Mouse (Mus musculus) adrenal gland, postnatal 36 days (tissue): Measurements from ENCODE around the gene Trmt112. TPM values are rescaled to one million over a fixed set of nuclear protein-coding genes. Genes with fewer than 3 reads are reported as not detected.

Experiments
- DNase-seq, 2 experiments: peaks; one replicate each; pipeline ENCODE4 v3.0.0; 2021; ENCODE audit warnings: mixed read lengths in 1 of 2
- total RNA-seq, 2 experiments: library from RNA; stranded (reverse); gene quantifications; 2 replicates each; pipeline ENCODE4 v1.2.3; 2021

Trmt112 gene
- total RNA-seq, 2 experiments from 2014 or later, result 93.1 to 116 TPM

DNA sequence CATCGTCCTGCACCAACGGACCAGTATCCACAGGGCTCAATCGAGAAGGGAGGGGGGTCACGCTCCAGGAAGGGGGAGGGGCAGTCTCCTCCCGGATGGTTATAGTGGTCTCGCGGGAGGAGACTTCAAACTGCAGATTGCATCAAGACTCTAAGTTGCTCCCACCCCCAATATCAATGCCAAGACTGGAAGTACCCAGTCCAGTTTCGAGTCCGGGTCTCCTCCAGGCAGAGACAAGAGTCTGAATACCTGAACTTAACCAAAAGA lies 15.7 kb downstream of the Trmt112 start, which contains the start of gene Catsperz:
Gene Catsperz (minus strand): TSS at position 74 of the 267 bp plus-strand sequence.
- DNase-seq, result no peak

DNA sequence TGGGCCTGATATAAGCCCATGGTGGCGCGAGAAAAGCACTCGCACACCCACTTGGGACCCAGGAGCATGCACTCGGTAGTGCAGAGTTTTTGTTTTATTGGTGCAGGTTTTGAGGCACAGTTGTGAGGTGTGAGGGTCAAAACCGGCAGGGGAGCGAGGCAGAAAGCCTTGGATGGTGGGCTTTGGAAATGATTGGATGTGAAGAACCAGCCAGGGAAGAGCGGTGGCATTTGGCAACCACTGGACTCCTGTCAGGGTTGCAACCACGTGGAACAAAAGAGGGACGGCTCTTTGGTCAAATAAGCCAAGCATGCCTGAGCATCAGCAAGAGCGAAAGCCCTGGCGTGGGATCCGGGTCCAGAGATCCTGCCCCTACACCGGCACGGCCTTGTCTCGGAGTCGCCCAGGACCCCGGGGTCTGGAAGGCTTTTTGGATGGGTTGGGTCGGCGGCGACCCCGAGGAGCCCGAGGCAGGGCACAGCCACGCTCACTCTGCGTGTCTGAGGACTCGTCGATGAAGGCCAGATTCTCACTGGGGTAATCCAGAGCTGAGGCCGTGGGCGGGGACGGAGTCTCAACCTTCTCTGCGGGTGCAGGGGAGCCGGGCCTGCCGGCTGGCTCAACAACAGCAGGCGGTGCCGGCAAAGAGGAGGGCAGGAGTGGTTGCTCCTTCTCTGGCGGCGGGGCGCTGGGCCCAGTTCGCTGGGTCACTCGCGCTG lies 16.3 kb downstream of the Trmt112 start:
- DNase-seq, result no peak

DNA sequence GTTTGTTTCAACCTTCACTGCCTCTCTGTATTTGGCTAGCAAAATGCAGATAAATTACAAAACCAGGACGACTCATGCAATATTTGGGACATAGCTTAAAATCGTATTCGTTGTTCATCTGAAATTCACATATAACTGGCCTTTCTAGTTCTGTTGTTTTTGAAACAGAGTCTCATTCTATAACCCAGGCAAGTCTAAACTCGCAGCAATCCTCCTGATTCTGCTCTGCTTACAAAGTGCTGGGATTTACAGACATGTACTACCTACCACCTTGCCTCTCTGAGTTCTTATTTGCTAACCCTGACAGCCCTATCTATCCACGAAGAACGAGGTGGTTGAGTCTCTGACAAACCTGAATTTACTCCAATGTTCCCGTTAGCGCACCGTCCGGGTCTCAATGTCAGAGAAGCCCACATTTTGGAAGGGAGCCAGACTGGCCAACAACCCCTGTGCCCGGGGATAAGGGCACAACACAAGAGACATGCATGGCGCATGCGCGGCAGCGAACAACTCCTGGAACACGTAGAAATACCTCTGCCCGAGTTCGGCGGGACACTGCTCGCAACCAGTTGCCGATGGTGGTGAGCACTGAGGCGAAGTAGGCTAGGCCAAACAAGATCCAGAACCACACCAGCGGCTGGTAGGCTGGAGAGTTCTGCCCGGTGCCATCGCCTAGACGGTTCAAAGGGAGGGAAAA lies 17.2 kb downstream of the Trmt112 start:
- DNase-seq, result peak; percentile 38 to 55

DNA sequence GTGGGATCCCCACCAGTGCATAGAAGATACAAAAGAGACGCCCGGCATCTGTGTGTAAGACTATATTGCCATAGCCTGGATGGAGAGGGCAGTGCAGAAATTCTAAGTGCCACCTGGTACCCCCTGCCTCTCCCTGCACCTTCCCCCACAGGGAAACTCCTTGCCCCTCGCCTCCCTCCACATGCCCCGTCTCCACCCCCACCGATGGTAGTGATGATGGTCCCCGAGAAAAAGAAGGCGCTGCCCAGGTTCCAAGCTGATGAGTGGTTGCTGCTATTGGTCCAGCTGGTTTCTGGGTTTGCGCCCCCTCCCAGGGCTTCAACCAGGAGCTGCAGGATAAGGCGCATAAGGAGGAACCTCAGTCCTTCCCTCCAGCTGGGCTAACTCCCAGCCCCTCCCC lies 18.6 kb downstream of the Trmt112 start:
- no peak for DNase-seq

DNA sequence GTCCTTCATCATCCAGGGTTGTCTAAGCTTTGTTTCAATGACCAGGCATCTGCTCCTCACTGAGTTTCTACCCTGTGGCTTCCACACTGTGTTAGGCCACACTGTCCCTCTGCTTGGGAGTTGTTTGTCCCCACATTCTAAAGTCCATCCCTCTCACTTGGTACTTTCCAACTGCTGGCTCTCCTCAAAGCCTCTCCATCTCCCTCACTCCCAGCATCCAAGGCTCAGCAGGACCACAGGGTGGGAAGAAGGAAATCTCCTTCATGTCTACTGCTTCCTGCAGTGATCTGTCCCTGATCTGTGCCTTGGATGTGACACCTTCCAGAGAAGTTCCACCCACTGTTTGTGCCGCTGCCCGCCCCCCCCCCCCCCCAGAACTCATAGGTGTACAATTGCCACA lies 21.5 kb downstream of the Trmt112 start:
- DNase-seq, result no peak

DNA sequence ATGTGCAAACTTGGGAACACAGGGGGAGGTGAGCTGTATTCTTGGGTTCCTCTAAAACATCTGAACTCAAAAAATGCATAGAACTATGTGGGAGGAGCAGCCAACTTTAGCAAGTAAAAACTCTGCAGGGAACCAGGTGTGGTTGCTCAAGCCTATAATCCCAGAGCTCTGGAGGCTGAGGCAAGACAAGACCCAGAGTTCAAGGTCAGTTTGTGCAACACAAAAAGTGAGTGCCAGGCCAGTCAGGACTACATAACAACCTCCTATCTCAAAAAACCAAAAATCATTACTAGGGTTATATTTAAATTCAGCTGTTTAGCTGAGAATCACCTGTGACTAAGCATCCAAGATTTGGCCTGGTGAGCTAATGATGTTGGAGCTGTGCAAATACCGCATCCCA lies 22.5 kb downstream of the Trmt112 start:
- DNase-seq, result peak in 1 of 2 experiments; percentile 2

DNA sequence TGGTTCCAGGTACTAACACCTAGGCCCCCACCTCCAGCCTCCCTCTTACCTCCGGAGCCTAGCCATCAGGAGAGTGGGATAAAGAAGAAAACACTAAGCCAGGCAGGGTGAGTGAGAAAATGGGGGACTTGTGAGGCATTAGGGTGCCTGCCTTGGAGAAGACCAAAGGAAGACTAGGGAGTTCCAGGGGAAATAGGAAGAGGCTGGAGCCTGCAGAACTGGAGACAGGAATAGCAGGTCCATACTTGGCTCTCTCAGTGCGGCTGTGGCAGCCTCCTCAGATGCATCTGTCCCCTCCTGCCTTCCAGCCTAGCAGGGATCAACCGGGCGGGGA lies 23.6 kb downstream of the Trmt112 start:
- no peak for DNase-seq

DNA sequence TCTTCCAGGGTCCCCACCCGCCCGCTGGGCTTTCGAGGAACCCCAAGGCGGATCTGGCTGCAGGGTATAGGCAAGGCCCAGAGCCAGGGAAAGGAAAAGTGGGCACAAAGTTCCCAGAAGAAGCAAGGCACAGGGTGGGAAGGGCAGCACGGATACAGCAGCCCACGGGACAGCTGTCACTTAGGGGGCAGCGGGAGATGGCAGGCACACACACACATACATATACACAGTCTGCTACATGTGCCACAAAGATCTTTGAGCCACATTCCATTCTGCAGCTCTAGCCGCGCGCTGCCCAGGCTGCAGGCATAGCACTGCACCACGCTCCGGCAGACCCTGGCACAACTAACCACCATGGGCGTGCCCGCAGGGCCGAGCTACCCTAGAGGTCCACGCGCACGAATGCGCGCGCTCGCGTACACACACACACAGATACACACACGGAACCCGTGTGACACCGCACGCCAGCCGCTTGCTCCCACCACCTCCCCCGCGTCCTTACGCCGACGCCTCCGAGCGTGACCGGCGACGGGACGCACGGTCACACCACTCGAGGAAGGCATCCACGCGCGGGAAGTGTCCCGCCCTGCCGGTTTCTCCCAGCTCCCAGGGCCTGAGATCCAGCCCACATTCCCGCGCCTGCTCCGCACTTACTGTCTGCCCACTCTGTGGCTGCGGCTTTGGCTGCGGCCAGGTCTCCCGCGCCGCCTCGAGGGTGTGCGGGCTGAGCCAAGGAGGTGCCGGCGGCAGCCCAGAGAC lies 24.1 kb downstream of the Trmt112 start:
- DNase-seq, result peak; percentile 26 to 49

DNA sequence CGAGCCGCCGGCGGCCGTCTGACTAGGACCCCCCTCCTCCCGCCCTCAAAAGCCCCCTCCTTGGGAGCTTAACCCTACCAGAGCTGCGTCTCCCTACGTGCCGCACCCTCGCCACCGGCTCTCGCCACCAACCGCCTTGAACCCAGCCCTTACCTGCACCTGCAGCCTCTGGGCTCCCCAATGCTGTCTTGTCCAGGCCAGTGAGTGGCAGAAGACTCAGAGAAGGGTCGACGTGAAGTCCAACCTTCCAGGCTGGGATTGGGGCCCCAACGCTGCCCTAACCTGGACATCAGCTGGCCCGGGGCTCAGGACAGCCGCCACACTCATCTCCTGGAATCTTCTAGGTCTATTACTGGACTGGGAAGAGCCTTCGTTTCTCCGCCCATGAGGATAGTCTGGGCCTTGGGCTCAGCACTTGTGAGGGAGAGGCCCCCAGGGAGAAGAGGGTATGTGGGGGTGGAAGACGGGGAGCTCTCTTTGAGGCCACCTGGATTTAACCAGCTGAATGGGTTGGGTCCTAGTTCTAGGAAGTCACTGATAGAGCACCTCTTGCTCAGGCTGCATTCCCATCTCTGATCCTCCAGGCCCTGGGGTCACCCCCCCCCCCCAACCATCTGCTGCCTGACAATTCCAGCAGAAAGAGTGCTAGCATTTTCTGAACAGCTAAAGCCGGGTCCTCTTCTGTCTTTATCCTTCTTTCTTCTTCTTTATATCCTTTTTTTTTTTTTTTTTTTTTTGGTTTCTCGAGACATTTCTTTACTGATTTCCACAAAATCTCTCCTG lies 24.9 kb downstream of the Trmt112 start, which contains the start of gene Kcnk4:
Gene Kcnk4 (minus strand): TSS at position 321 of the 783 bp plus-strand sequence.
- no peak for DNase-seq

DNA sequence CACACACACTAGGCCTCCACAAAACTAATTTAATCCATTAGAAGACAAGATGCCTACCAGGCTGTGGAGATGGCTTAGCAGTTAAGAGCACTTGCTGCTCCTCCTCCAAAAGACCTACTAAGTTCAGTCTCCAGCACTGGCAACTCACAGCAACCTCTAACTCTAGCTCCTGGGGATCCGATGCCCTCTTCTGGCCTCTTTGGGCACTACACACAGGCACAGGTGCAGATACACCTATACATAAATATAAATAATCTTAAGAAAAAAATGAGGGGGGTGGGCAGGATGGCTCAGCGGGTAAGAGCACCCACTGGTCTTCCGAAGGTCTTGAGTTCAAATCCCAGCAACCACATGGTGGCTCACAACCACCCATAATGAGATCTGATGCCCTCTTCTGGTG lies 26.8 kb downstream of the Trmt112 start:
- DNase-seq, result peak in 1 of 2 experiments; percentile 29

DNA sequence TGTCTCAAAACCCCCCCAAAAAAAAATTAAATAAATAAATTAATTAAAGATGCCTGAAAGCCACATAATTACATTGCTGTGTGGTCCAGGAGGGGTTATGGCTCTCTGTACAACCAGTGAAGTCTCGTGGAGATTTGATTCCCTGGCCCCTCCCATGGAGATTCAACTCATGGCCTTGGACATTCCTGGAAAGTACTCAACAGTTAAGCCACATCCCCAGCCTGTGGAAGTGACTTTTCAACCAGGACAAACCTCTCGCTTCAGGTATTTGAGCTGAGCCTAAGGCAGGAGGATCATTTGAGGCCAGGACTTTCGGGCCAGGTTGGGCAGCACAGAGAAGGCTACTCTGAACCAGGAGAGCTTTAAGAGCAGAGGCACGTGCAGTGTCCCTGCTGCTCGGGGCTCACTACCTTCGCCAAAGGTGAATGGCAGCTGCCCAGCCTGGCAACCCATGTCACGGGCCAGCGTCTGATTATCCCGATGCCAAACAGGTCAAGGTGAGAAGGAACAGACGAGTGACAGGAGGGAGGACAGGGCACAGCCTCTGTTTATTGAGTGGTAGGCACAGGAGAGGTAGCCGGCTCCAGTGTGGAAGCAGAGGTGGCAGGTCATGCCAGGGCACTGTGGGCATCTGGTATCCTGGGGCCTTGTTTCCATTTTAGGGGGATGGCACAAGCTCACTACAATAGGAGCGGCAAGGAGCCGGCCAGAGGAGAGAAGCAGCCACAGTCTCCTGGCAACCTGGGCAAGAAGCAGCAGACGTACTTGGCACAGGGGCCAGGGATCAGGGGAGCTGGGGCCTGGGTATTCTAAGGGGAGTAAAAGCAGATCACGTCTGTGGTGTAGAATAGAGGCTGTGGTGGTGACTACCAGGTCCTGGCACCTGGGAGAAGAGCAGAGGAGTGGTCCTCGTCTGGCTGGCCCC lies 28.3 kb downstream of the Trmt112 start:
- DNase-seq, result no peak

DNA sequence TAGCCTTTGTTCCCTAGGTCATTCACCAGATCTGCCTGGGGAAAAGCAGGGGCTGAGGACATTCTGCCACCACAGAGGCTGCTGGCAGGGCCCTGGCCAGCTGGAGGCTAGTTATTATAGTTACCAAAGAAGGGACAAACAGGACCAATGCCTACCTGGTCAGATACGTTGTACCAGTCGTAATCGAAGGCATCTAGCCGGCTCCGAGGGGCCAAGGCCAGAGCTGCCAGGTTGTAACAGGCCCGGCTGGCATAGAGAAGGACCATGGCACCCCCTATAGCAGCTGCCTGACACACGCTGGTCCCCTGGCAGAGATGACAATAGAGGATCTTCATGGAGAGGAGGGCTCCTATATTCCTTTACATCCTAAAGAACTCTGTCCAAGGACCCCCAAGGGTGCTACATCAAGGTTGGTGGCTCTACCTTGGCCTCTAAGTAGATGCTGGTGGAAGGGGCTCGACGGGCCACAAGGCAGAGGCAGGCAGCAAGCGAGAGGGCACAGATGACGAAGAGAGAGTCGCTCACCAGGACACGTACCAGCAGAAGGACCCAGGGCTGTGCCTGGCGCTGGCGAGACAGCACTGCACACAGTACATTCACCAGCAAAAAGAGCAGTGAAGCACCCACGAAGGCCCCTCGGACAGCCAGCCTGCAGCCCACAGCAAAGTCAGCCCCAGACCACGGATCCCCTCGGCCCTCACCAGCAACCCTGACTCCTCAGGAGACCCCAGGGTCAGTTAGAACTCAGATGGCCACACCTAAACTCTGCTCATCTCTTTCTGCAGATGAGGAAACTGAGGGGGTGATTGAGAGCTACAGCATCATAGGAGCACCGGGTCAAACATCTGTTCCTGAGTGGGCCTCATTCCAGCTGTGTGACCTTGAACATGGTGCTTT lies 29.9 kb downstream of the Trmt112 start:
- no peak for DNase-seq

DNA sequence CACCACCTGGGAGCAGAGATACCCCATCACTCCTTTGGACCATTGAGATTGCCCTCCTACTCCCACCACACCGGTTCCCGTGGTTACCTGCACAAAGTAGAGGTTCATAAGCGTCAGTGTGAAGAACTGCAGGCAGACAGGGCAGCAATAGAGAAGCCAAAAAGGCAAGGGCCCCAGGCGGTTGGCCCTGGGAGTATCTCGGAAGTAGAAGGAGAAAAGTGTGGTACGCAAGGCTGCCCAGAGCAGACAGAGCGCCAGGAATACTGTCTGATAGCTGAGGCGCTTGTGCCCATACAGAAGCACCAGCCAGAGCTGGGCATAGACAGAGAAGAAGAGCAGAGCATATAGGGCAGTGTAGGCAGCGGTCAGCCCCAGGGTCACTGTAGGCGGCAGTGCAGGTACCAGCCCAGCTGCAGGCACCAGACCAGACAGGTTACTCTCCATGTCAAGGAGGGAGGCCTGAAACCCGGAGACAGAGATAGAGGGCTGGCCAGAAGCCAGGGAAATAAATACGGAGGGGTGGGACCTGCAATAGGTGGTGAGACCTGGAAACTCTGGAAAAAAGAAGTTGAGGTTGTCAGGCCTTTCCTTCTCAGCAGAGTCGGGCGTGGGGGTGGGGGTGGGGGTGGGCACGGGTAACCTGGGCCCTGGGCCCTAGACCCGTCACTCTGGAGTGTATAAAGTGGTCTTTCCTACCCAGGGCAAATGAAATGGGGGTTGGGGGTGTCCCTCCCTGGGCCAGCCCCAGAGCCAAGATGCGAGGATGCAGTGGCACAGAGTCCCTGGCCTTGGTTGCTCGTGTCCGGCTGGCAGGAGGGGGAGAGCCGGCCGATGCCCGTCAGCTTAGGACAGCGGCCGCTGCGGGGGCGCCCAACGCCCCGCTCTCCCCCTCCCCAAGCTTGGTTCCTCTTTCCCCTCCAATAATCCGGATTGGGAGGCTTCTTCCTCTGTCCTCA lies 31.2 kb downstream of the Trmt112 start:
- DNase-seq, result no peak

DNA sequence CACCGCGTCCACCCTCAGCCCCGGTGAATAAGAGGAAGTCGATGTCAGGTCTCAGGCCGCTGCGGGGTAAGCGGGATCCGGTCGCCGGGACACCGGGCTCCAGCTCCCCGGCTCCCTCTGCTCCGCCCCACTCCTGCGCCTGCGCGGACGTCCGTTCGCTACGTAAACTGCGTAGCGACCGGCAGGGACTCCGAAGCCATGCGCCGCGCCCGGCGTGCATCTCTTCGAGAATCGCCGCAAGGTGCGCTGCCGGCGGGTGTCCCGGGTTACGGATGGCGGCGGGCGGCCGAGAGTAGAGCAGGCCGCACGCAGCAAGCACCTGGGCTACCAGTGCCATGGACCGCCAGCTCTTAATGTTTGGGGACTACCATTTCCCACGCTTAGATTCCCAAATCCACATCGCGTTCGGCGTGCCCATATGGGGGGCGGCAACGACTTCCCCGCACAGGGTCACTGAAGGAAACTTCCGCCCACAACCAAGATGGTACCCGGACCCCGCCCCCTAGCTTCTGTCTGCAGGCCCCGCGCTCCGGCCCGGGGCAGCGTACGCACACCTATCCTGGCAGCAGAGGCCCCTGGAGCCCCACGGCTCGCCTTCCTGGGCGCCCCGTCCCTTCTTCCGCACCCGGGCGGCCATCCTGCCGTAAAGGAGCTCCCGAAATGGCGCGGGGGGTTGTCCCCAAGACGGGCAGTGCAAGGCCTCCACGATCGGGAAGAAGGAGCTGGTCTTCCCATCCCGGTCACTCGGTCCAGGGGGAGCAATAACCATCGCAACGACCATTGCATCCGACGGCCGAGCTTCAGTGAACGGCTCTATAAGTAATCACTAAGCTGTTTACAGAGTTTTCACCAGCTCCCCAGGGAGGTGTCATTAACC lies 32.1 kb downstream of the Trmt112 start, which contains the start of gene Bad:
Gene Bad (plus strand): TSS at position 490 of the 877 bp plus-strand sequence.
- peak; percentile 96 for DNase-seq

DNA sequence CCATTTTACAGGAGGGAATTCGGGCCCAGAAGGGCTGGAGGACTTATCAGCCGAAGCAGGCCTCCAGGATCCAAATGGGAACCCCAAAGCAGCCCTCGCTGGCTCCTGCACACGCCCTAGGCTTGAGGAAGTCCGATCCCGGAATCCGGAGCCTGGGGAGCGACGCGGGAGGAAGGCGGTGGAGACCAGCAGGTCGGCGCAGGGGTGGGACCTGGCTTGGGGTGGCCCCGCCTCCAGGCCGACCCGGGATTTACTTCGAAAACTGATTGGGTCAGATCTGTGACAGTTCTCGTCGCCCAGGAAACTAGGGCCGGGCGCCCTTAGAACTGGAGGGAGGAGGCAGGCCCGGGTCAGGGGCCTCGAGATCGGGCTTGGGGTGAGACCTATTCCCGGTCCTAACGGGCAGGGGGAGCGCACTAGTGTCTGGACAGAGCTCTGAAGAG lies 32.8 kb downstream of the Trmt112 start, which contains the start of gene Gpr137:
Gene Gpr137 (minus strand): TSS at position 232 of the 443 bp plus-strand sequence.
- peak; percentile 98 for DNase-seq

DNA sequence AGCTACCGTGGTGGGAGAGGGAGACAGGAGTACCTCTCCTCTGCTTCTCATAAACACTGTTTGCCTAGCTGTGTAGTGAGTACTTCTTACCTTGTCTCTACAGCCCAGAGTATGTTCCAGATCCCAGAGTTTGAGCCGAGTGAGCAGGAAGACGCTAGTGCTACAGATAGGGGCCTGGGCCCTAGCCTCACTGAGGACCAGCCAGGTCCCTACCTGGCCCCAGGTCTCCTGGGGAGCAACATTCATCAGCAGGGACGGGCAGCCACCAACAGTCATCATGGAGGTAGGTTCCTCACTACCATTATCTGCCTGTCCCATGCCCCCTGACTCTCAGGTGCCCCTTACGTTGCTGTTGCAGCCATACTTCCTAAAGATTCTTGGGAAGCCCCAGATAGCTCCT lies 33.3 kb downstream of the Trmt112 start:
- no peak for DNase-seq

DNA sequence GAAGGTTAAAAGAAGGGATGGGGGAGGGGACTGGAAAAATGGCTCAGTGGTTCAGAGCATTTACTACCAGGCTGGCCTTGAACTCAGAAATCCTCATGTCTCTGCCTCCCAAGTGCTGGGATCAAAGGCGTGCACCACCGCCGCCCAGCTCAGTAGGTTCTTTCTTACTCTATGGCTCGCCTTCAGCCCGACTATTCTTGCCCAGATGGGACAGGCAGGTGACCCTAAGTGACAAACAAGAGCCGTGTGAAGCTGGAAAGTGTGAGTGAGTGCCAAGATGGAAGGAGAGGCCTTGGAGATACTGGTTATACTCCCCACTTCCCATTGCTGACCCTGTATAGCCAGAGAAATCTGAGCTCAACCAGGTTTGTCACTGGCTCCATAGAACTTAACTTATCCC lies 34.2 kb downstream of the Trmt112 start:
- no peak for DNase-seq

DNA sequence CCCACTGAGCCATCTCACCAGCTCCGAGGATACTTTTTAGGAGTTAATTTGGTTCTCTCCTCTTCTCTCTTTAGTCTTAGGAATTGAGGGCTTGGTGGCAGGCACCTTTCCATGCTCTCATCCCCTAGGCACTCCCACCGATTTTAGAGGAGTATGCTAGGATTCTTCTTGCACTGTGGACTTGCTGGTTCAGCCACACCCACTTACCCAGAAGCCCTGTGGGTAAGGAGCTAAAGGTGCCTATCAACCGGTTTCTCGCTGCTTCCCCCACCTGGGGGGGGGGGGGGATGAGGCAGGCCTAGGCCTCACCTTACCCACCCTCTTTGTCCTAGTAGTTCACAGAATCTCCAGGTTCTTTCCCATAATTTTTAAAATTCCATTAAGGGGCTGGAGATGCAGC lies 38.2 kb downstream of the Trmt112 start:
- no peak for DNase-seq
